Mouse (Mus musculus): ENCODE measurements around the gene Ywhae.

GRCm38 (mm10) chr11:75783799-75784198, 51.1 kb downstream of the Ywhae start:
- TF ChIP-seq MYOD1 (IDR thresholded peaks at IDR 0.05; ENCODE audit: control insufficient read depth in 1 of 3, insufficient read length in 2 of 3, low read depth in 2 of 3) (peak in 2 of 3 experiments; percentile 16 to 70), POLR2A (IDR thresholded peaks at IDR 0.05; ENCODE audit: insufficient read length, low read depth) (no peak), MAX (IDR thresholded peaks at IDR 0.05; ENCODE audit: low read depth) (no peak), CEBPB (IDR thresholded peaks at IDR 0.05; ENCODE audit: insufficient read depth, poor library complexity, severe bottlenecking) (no peak), TCF12 (IDR thresholded peaks at IDR 0.05; ENCODE audit: insufficient read depth, poor library complexity, severe bottlenecking) (no peak), MYOG (IDR thresholded peaks at IDR 0.05; ENCODE audit: control insufficient read depth in 1 of 3, insufficient read depth in 1 of 3, insufficient read length in 2 of 3, low read depth in 2 of 3) (peak in 2 of 3 experiments; percentile 23 to 83), TCF3 (IDR thresholded peaks at IDR 0.05; ENCODE audit: insufficient read length, low read depth) (no peak), E2F4 (IDR thresholded peaks at IDR 0.05; ENCODE audit: insufficient read depth) (no peak)

All from myocyte (in vitro differentiated cells).